Mouse (Mus musculus) midbrain, embryonic 14.5 days (tissue): ENCODE data around the gene Btrc. TPM values are rescaled to one million over a fixed set of nuclear protein-coding genes. Genes with fewer than 3 reads are reported as not detected.

Experiments used
- ATAC-seq: fragments of 200-750 bp; cut with Nextera tagmentation; 2 replicates; pipeline ENCODE4 v1.8.0; 2017; ENCODE audit warnings: moderate number of reproducible peaks, moderate library complexity; ENCODE audit not compliant: low FRiP score, low TSS enrichment
- DNase-seq: peaks from one replicate; pipeline ENCODE4 v3.0.0-alpha.2; 2015
- H3K27ac ChIP-seq: fragments of 300-500 bp; sonication (generic); replicated peaks from 2 replicates; pipeline ENCODE4 v1.5.1; 2014; ENCODE audit warnings: mild to moderate bottlenecking, low read depth, low read length, moderate library complexity
- H3K27me3 ChIP-seq: fragments of 300-500 bp; sonication (generic); 2 replicates; pipeline ENCODE4 v1.6.1; 2014; ENCODE audit warnings: low read length, control low read depth, mixed read lengths; ENCODE audit not compliant: control insufficient read depth, insufficient read depth
- H3K36me3 ChIP-seq: fragments of 300-500 bp; sonication (generic); 2 replicates; pipeline ENCODE4 v1.6.1; 2014; ENCODE audit warnings: low read length, control low read depth; ENCODE audit not compliant: control insufficient read depth, insufficient read depth
- H3K4me1 ChIP-seq: fragments of 300-500 bp; sonication (generic); 2 replicates; pipeline ENCODE4 v1.6.1; 2014; ENCODE audit warnings: mild to moderate bottlenecking, antibody characterized with exemption, low read length, control low read depth; ENCODE audit not compliant: control insufficient read depth, insufficient read depth
- H3K4me2 ChIP-seq: fragments of 300-500 bp; sonication (generic); 2 replicates; pipeline ENCODE4 v1.6.1; 2014; ENCODE audit warnings: mild to moderate bottlenecking, low read length, moderate library complexity
- H3K4me3 ChIP-seq: fragments of 300-500 bp; sonication (generic); replicated peaks from 2 replicates; pipeline ENCODE4 v1.5.1; 2014; ENCODE audit warnings: low read depth, low read length
- H3K9ac ChIP-seq: fragments of 300-500 bp; sonication (generic); replicated peaks from 2 replicates; pipeline ENCODE4 v1.6.1; 2014; ENCODE audit warnings: mild to moderate bottlenecking, low read length, moderate library complexity
- H3K9me3 ChIP-seq: fragments of 300-500 bp; sonication (generic); 2 replicates; pipeline ENCODE4 v1.6.1; 2016; ENCODE audit warnings: low read length, control low read depth, mixed read lengths; ENCODE audit not compliant: control insufficient read depth
- WGBS: fragments of 180-500 bp; shearing (Covaris S2); extraction: QIAGEN DNeasy Blood & Tissue Kit; methylation state at CpG from one replicate; pipeline ENCODE4 v1.1.7; 2014; 5-methylcytosine and 5-hydroxymethylcytosine counted together
- polyA plus RNA-seq: library from polyadenylated mRNA; unstranded; fragments of >200 nt; fragmentation: Nextera tagmentation; extraction: Ambion mirVana; gene quantifications from 2 replicates; pipeline ENCODE4 v1.2.1, GENCODE M21; 2014

Gene Btrc
- 55.2 and 62.6 TPM in 2 replicates for polyA plus RNA-seq

DNA sequence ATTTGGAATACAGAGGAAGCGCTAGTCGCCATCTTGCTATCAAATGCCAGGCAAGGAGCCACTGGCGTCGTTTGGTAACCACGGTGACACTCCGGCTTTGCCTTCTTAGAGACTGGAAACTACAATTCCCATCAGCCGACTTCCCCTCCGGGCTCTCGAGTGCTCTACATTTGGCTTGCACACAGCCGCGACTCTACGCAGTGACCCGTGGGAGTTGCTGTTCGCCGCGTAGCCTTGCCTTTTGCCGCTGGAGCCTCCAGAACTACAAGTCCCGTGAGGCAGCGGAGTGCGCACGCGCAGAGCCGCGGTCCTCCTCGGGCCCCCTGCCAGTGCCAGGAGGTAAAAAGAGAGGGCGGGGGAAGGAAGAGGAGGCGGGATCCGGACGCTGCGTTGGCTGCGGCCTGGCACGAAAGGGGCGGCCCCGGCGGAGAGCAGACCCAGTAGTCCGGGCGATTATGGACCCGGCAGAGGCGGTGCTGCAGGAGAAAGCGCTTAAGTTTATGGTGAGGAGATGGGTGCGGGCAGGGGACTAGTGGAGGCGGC lies at the start of gene Btrc:
Gene Btrc, plus strand, starts transcription at position 351 of the 543 bp plus-strand sequence.
- under 1% methylated on average over 40 of the region's 42 CpGs for WGBS
- DNase-seq, result peak; percentile 100
- 0 out of 2 replicates have a peak, but pooled peaks cover 4% of the 10 kb centered on the region for H3K36me3 ChIP-seq

DNA sequence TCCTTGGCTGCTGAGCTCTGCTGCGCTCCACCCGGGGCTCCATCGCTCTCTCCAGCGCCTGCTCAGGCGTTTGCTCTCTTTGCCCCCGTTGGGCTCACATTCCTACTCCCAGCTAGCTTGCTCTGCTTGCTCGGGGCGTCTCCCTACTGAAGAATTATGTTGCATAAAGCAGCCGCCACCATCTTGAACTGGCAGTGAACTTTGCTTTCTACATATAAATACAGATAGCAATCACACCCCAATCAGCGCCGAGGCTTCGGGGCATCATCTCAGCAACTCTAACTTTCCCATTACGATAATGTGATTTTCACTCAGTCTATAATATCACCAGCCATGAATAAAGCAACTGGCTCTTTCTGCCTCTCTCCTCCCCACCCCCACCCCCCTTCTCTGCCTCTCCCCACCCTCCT lies 46.1 kb upstream of the Btrc start:
- H3K9ac ChIP-seq, result no peak overlapping the region

More for the DNA sequence above, at the start of gene Btrc:
- H3K4me3 ChIP-seq, result peak within 1 kb of the TSS; percentile 85
- no peaks in the 10 kb centered on the region for H3K9me3 ChIP-seq
- H3K4me2 ChIP-seq, result peak within 1 kb of the TSS; percentile 76
- peak within 1 kb of the TSS; percentile 97 for H3K27ac ChIP-seq
- H3K4me1 ChIP-seq, result peaks cover 13% of the 10 kb centered on the region
- peak; percentile 98 for ATAC-seq
- peak within 1 kb of the TSS; percentile 84 for H3K9ac ChIP-seq
- H3K27me3 ChIP-seq, result no peaks in the 10 kb centered on the region

DNA sequence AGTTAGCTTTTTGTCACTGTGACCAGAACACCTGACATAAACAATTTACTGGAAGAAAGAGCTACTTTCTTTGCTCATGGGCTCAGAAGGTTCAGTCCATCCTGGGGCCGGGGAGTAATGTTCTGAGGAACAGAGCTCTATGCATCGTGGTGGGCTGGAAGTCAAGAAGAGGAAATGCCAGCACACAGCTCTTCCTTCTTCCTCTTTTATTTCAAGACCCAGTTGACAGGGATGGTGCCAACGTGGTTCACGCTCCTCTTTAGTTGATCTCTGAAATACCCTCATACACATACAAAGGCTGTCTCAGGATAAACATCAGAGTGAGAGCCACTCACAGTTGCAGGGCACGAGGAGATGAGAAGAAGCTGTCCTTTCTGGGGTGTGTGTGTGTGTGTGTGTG lies 42.5 kb upstream of the Btrc start:
- Histone ChIP-seq H3K9me3 (no peaks in the 10 kb centered on the region), H3K27me3 (no peaks in the 10 kb centered on the region), H3K27ac (no peak overlapping the region), H3K4me3 (no peak overlapping the region), H3K4me1 (peaks cover 6% of the 10 kb centered on the region; the same call in 1 of the 2 replicates), H3K9ac (no peak overlapping the region), H3K36me3 (no peaks in the 10 kb centered on the region), H3K4me2 (no peak overlapping the region)
- ATAC-seq (no peak), DNase-seq (no peak)
- 74% methylated on average over 5 of the region's 5 CpGs for WGBS

More for the DNA sequence above, 46.1 kb upstream of the Btrc start:
- Histone ChIP-seq H3K36me3 (no peaks in the 10 kb centered on the region), H3K27me3 (peaks cover 5% of the 10 kb centered on the region; the same call in 1 of the 2 replicates), H3K4me3 (no peak overlapping the region), H3K9me3 (no peaks in the 10 kb centered on the region), H3K4me2 (no peak overlapping the region), H3K27ac (peak overlapping the region; percentile 50), H3K4me1 (peaks cover 17% of the 10 kb centered on the region)
- no peak for ATAC-seq
- 30% methylated on average over 13 of the region's 13 CpGs for WGBS
- DNase-seq, result peak; percentile 45

DNA sequence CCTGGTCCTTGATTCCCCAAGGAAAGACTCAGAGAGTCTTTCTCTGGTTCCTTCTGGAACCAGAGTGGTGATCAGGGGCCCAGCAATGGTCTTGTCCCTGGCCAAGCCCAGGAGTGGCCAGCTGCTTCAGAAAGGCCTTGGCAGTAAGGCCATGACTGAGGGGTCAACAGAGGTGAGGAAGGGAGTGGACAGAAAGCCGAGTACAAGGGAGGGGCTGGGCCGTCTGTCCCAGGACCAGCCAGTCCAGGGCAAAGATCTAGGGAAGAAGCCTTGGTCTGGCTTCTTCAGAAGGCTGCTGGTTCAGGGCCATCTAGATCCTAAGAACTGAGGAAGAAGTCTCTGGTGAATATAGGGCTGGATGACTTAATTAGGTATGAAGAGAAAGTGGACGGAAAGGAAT lies 34.5 kb upstream of the Btrc start:
- Histone ChIP-seq H3K4me3 (no peak overlapping the region), H3K9me3 (no peaks in the 10 kb centered on the region), H3K4me1 (peaks cover 19% of the 10 kb centered on the region), H3K27me3 (peaks cover 7% of the 10 kb centered on the region; the same call in 1 of the 2 replicates), H3K9ac (no peak overlapping the region), H3K27ac (peak overlapping the region; percentile 67; the same call in 1 of the 2 replicates), H3K36me3 (no peaks in the 10 kb centered on the region), H3K4me2 (no peak overlapping the region)
- 37% methylated on average over 3 of the region's 3 CpGs for WGBS
- DNase-seq (no peak), ATAC-seq (no peak)

DNA sequence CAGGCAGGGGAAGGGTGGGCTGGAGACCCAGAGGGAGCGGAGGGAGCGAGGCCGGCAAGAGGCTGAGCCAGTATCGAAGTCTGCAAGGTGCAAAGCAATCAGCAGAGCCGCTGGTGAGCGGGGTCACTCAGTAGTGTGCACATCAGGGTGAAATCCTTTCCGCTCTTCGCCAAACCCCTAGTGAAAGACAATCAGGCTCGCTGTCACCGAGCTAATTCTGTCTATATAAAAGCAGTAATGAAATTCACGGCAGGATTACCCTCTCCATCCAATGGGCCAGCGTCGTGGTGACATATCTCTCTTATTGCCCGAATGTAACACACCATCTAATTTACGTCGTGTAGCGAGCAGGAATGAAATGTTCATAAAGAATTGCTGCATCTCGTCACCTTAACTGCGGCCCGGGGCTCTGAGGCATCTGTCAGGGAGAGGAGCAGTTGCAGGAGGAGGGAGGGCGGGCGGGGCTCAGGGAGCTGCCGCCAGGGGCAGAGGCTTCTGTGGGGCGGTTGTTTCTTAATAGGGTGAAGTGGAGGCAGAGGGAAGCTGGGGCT lies 33.7 kb upstream of the Btrc start:
- no peak overlapping the region; the same call in 1 of the 2 replicates for H3K4me3 ChIP-seq
- peaks cover 7% of the 10 kb centered on the region; the same call in 1 of the 2 replicates for H3K27me3 ChIP-seq
- 4% methylated on average over 24 of the region's 24 CpGs for WGBS
- peak overlapping the region; percentile 67 for H3K27ac ChIP-seq
- peak; percentile 68 for DNase-seq
- peaks cover 19% of the 10 kb centered on the region for H3K4me1 ChIP-seq
- peak overlapping the region; percentile 29; the same call in 1 of the 2 replicates for H3K9ac ChIP-seq
- no peaks in the 10 kb centered on the region for H3K36me3 ChIP-seq
- H3K9me3 ChIP-seq, result no peaks in the 10 kb centered on the region
- peak; percentile 24; the same call in 1 of the 2 replicates for ATAC-seq
- peak overlapping the region; percentile 49 for H3K4me2 ChIP-seq

DNA sequence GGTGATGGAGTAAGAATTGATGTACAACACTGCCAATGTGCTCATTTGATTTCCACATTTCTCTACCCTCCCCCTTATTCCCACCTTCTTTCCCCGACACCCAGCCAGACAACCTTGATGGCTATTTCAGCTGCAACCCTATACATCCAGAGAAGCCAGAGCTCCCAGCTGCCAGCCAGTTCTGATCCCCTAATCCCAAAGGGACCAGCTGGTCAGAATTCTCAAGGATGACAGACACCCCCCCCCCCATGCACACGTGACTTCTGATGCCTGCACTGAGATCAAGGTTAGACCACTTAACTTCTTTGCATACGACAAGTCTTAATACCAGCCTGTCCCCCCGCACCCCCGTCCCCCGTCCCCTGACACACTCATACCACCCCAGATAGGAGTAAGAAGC lies 26.8 kb upstream of the Btrc start:
- H3K9ac ChIP-seq, result no peak overlapping the region
- no peaks in the 10 kb centered on the region for H3K36me3 ChIP-seq
- H3K9me3 ChIP-seq, result no peaks in the 10 kb centered on the region
- DNase-seq, result no peak
- no peak for ATAC-seq
- H3K27me3 ChIP-seq, result no peaks in the 10 kb centered on the region
- peak overlapping the region; percentile 84 for H3K27ac ChIP-seq
- H3K4me2 ChIP-seq, result no peak overlapping the region
- 74% methylated on average over 6 of the region's 6 CpGs for WGBS
- H3K4me1 ChIP-seq, result peaks cover 29% of the 10 kb centered on the region
- H3K4me3 ChIP-seq, result no peak overlapping the region

DNA sequence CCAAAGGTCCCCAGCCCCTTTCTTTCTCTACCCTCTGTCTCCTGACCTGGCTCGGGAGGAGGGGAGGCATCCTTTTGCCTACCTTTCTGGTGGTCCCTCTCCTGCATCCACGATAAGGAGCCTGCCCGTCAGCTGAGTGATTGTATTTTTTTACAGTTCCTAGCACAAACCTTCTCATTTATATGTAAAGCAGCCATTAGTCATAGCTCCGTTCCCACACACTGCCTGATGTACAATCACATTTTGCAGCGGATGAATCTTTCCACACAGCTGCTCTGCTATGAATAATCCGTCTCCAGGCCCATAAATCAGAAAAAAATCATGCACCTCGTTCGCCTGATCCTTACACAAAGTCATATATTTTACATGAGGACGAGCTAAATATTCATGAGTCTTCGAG lies 25.4 kb upstream of the Btrc start:
- Histone ChIP-seq H3K27ac (peak overlapping the region; percentile 84), H3K4me3 (no peak overlapping the region), H3K27me3 (no peaks in the 10 kb centered on the region), H3K4me1 (peaks cover 29% of the 10 kb centered on the region), H3K9ac (no peak overlapping the region; the same call in 1 of the 2 replicates), H3K9me3 (no peaks in the 10 kb centered on the region), H3K4me2 (peak overlapping the region; percentile 36), H3K36me3 (no peaks in the 10 kb centered on the region)
- WGBS, result 14% methylated on average over 10 of the region's 10 CpGs
- peak; percentile 67; the same call in 1 of the 2 replicates for ATAC-seq
- peak; percentile 79 for DNase-seq

DNA sequence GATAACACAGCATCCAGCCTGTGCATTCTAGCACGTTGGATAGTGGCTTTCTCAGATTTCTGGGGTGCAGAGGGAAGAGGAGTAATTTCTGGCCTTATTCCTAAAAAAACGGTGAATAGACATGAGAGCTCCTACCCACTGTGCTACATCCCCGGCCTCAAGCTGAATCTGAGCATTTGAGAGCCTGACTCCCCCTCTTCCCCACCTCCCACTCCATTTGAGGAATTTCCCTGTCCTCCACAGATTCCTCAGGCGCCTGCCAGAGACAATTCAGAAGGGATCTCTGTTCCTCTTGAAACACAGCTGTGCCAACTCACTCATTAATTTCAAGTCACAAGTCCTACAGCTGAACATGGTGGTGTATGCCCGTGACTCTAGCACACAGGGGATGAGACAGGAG lies 19.6 kb upstream of the Btrc start:
- H3K9ac ChIP-seq, result no peak overlapping the region
- DNase-seq, result no peak
- WGBS, result 76% methylated on average over 5 of the region's 5 CpGs
- H3K36me3 ChIP-seq, result no peaks in the 10 kb centered on the region
- no peak overlapping the region for H3K4me3 ChIP-seq
- no peaks in the 10 kb centered on the region for H3K27me3 ChIP-seq
- H3K4me2 ChIP-seq, result no peak overlapping the region
- H3K9me3 ChIP-seq, result no peaks in the 10 kb centered on the region
- no peak for ATAC-seq
- H3K27ac ChIP-seq, result no peak overlapping the region
- H3K4me1 ChIP-seq, result 0 out of 2 replicates have a peak, but pooled peaks cover 1% of the 10 kb centered on the region

DNA sequence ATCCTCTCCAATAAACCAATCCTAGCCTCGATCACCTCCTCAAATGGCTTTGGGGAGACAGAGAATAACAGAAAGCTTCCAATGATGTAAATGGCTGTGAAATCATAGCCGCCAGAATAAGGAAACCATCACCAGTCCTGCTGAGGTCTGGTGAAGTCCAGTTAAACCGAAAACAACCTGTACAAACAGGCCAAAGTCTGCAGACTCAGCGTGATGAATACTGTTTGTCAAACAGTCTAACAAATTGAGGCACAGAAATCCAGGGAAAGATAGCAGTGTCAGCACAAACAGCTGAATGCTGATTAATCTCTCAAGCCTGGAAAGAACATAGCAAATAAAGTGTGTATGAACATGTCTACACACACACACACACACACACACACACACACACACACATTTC lies 15.3 kb upstream of the Btrc start:
- Histone ChIP-seq H3K4me1 (no peaks in the 10 kb centered on the region), H3K27ac (no peak overlapping the region), H3K9ac (no peak overlapping the region), H3K4me2 (no peak overlapping the region), H3K9me3 (no peaks in the 10 kb centered on the region), H3K27me3 (no peaks in the 10 kb centered on the region), H3K4me3 (no peak overlapping the region), H3K36me3 (no peaks in the 10 kb centered on the region)
- 72% methylated on average over 4 of the region's 4 CpGs for WGBS
- no peak for DNase-seq
- no peak for ATAC-seq
